Mouse (Mus musculus): ENCODE results near the gene Id1. TPM values are rescaled to one million over a fixed set of nuclear protein-coding genes. Genes with fewer than 3 reads are reported as not detected.

Gene Id1
- 38.8 TPM for polyA plus RNA-seq (2014; fragmentation: Illumina TruSeq; extraction: RNeasy Lipid Tissue Mini Kit (QIAGEN cat#74804); ENCODE audit: low read depth, low replicate concordance)

DNA sequence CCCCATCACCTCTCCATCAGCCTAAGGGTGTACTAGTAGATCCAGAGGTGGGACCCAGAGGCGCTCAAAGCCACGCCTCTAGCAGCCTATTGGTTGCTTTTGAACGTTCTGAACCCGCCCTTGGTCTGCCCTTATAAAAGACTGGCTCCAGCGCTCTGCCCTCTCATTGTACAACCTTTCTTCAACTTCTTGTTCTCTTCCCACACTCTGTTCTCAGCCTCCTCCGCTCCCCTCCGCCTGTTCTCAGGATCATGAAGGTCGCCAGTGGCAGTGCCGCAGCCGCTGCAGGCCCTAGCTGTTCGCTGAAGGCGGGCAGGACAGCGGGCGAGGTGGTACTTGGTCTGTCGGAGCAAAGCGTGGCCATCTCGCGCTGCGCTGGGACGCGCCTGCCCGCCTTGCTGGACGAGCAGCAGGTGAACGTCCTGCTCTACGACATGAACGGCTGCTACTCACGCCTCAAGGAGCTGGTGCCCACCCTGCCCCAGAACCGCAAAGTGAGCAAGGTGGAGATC lies at the start of gene Id1:
Id1 (plus strand) TSS at position 162 of the 512 bp plus-strand sequence.

DNA sequence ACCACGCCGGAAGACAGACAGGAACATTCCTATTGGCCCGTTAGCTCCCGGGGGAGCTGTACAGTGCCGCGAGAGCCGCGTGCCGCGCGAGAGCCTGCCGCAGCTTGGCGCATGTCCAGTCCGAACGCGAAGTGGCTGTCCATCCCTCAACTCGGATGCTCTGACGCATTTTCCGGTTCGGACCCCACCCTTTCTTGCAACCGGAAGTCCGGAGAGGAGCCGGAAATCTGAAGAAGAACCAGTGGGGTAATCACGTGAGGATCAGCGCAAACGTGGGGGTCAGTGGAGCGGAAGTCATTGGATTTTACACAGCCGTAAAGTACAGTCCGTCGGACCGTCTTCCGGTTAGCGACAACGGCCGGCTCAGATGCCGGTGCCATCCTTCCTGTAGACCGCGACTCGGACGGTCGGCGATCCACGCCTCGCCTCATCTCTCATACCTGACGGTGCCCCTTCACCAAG lies 49.2 kb upstream of the Id1 start, which contains the start of gene Mcts2:
Mcts2 (plus strand) TSS at position 230 of the 462 bp plus-strand sequence.

DNA sequence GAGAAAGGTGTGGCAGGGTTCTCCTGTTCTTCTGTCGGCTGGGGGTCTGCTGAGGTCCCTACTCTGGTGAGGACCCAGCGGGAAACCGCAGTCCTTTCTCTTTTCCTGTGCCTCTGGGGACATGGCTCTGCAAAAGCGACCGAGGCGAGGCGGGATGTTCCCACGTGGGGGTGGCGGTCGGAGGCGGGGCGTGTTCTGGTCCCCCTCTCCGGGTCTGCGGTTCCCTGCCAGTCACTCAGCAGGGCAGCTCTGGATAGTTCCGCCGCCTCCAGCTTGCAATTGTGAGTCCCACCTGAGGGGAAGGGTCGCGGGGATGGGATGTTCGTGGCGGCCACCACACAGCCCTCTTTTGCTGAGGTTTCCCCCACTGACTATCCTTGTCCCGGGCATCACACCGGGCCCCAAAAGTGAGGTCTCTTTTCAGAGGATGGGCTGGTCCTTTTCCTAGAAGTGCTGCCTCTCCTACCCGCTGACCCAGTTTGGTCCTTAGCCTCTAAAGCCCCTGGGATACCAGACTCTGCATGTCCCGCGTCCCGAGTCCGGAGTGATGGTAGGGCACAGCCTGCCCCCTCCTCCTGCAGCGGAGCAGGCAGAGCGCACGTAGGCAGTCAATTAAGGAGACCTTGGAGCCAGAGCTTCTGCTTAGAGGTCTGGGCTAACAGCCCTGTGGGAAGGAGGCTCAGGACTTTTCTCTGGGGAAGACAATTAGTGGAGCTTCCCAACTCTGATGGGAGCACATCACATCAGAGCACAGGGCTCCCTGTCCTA lies 18.1 kb downstream of the Id1 start, which contains the start of gene Cox4i2:
Cox4i2 (plus strand) TSS at position 230 of the 768 bp plus-strand sequence.

Other genes starting within 250 kb of the Id1 start
- 725 TPM for gene Defb22, start 246.1 kb upstream of the Id1 start, polyA plus RNA-seq (2014; fragmentation: Illumina TruSeq; extraction: RNeasy Lipid Tissue Mini Kit (QIAGEN cat#74804); ENCODE audit: low read depth, low replicate concordance)
- gene Defb26, start 224.6 kb upstream of the Id1 start, polyA plus RNA-seq (2014; fragmentation: Illumina TruSeq; extraction: RNeasy Lipid Tissue Mini Kit (QIAGEN cat#74804); ENCODE audit: low read depth, low replicate concordance): 117 TPM
- gene Defb28, start 218.0 kb upstream of the Id1 start, polyA plus RNA-seq (2014; fragmentation: Illumina TruSeq; extraction: RNeasy Lipid Tissue Mini Kit (QIAGEN cat#74804); ENCODE audit: low read depth, low replicate concordance): 1,277 TPM
- 321 TPM for gene Defb29, start 196.2 kb upstream of the Id1 start, polyA plus RNA-seq (2014; fragmentation: Illumina TruSeq; extraction: RNeasy Lipid Tissue Mini Kit (QIAGEN cat#74804); ENCODE audit: low read depth, low replicate concordance)
- 2,150 TPM for gene Gm17416, start 166.9 kb upstream of the Id1 start, polyA plus RNA-seq (2014; fragmentation: Illumina TruSeq; extraction: RNeasy Lipid Tissue Mini Kit (QIAGEN cat#74804); ENCODE audit: low read depth, low replicate concordance)
- gene Defb21, start 163.5 kb upstream of the Id1 start, polyA plus RNA-seq (2014; fragmentation: Illumina TruSeq; extraction: RNeasy Lipid Tissue Mini Kit (QIAGEN cat#74804); ENCODE audit: low read depth, low replicate concordance): 719 TPM
- 22.8 TPM for gene Defb19, start 155.9 kb upstream of the Id1 start, polyA plus RNA-seq (2014; fragmentation: Illumina TruSeq; extraction: RNeasy Lipid Tissue Mini Kit (QIAGEN cat#74804); ENCODE audit: low read depth, low replicate concordance)
- gene Defb45, start 136.9 kb upstream of the Id1 start, polyA plus RNA-seq (2014; fragmentation: Illumina TruSeq; extraction: RNeasy Lipid Tissue Mini Kit (QIAGEN cat#74804); ENCODE audit: low read depth, low replicate concordance): 531 TPM
- 6.9 TPM for gene Defb36, start 131.9 kb upstream of the Id1 start, polyA plus RNA-seq (2014; fragmentation: Illumina TruSeq; extraction: RNeasy Lipid Tissue Mini Kit (QIAGEN cat#74804); ENCODE audit: low read depth, low replicate concordance)
- 4,016 TPM for gene Defb25, start 113.2 kb upstream of the Id1 start, polyA plus RNA-seq (2014; fragmentation: Illumina TruSeq; extraction: RNeasy Lipid Tissue Mini Kit (QIAGEN cat#74804); ENCODE audit: low read depth, low replicate concordance)
- gene Rem1, start 109.3 kb upstream of the Id1 start, polyA plus RNA-seq (2014; fragmentation: Illumina TruSeq; extraction: RNeasy Lipid Tissue Mini Kit (QIAGEN cat#74804); ENCODE audit: low read depth, low replicate concordance): 42.9 TPM
- 115 TPM for gene H13, start 66.8 kb upstream of the Id1 start, polyA plus RNA-seq (2014; fragmentation: Illumina TruSeq; extraction: RNeasy Lipid Tissue Mini Kit (QIAGEN cat#74804); ENCODE audit: low read depth, low replicate concordance)
- gene Mcts2, start 49.2 kb upstream of the Id1 start, polyA plus RNA-seq (2014; fragmentation: Illumina TruSeq; extraction: RNeasy Lipid Tissue Mini Kit (QIAGEN cat#74804); ENCODE audit: low read depth, low replicate concordance): 14.8 TPM
- 5.2 TPM for gene Cox4i2, start 17.9 kb downstream of the Id1 start, polyA plus RNA-seq (2014; fragmentation: Illumina TruSeq; extraction: RNeasy Lipid Tissue Mini Kit (QIAGEN cat#74804); ENCODE audit: low read depth, low replicate concordance)
- 42.0 TPM for gene Bcl2l1, start 95.5 kb downstream of the Id1 start, polyA plus RNA-seq (2014; fragmentation: Illumina TruSeq; extraction: RNeasy Lipid Tissue Mini Kit (QIAGEN cat#74804); ENCODE audit: low read depth, low replicate concordance)
- gene Tpx2, start 111.7 kb downstream of the Id1 start, polyA plus RNA-seq (2014; fragmentation: Illumina TruSeq; extraction: RNeasy Lipid Tissue Mini Kit (QIAGEN cat#74804); ENCODE audit: low read depth, low replicate concordance): 1.9 TPM
- gene Mylk2, start 175.1 kb downstream of the Id1 start, polyA plus RNA-seq (2014; fragmentation: Illumina TruSeq; extraction: RNeasy Lipid Tissue Mini Kit (QIAGEN cat#74804); ENCODE audit: low read depth, low replicate concordance): 1.1 TPM
- gene Foxs1, start 197.0 kb downstream of the Id1 start, polyA plus RNA-seq (2014; fragmentation: Illumina TruSeq; extraction: RNeasy Lipid Tissue Mini Kit (QIAGEN cat#74804); ENCODE audit: low read depth, low replicate concordance): 5.9 TPM
- gene Dusp15, start 215.4 kb downstream of the Id1 start, polyA plus RNA-seq (2014; fragmentation: Illumina TruSeq; extraction: RNeasy Lipid Tissue Mini Kit (QIAGEN cat#74804); ENCODE audit: low read depth, low replicate concordance): 21.3 TPM
- gene Ttll9, start 226.2 kb downstream of the Id1 start, polyA plus RNA-seq (2014; fragmentation: Illumina TruSeq; extraction: RNeasy Lipid Tissue Mini Kit (QIAGEN cat#74804); ENCODE audit: low read depth, low replicate concordance): 12.9 TPM

Data from adipose tissue, adult 10 weeks (tissue).